Mouse (Mus musculus) layer of hippocampus, adult 2 months (tissue): ENCODE results near the gene Gnaz. TPM values are rescaled to one million over a fixed set of nuclear protein-coding genes. Genes with fewer than 3 reads are reported as not detected.

Experiments
- DNase-seq, 2 experiments: peaks; one replicate each; pipeline ENCODE4 v3.0.0; 2022; ENCODE audit warnings: low spot score in 2 of 2
- H3K27ac ChIP-seq: fragments of 200-600 bp; 2 replicates; pipeline ENCODE4 v1.8.1; 2022
- H3K4me3 ChIP-seq: fragments of 200-600 bp; 2 replicates; pipeline ENCODE4 v1.8.1; 2022; ENCODE audit warnings: mild to moderate bottlenecking
- CTCF ChIP-seq: fragments of 200-600 bp; conservative IDR thresholded peaks from 2 replicates; pipeline ENCODE4 v1.8.1; 2022; ENCODE audit warnings: antibody characterized with exemption, mild to moderate bottlenecking, moderate library complexity
- total RNA-seq, 2 experiments: library from RNA; stranded (reverse); gene quantifications; 2 replicates each; pipeline ENCODE4 v1.2.3; 2021

Gene Gnaz
- total RNA-seq, 2 experiments from 2014 or later, result 96.7 to 106 TPM

- peak overlapping the region; percentile 90 for H3K27ac ChIP-seq
- DNase-seq, result no peak
- TF ChIP-seq CTCF, result no peak
- peak overlapping the region; percentile 85 for H3K4me3 ChIP-seq
These were observed 94.6 kb downstream of the Gnaz start for GRCm38 (mm10) chr10:75061341-75062188.

DNA sequence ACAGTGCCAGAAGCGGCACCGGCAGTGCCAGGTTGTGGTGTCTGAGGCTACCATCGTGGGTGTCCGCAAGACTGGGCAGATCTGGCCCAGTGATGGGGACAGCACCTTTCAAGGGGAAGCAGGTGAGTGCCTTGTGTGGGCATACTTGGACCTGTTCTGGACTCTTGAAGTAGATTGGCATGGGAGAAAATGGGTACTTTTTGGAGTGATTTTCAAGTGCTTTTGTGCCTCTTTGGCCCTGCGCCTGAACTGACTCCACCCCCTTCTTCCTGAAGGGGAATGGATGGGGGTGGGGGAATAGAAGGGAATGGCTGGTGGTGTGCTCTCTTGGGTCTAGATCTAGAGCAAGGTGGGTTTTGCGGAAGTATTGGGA, 95.2 kb downstream of the Gnaz start:
- TF ChIP-seq CTCF, result no peak
- Histone ChIP-seq H3K27ac (peak overlapping the region; percentile 90), H3K4me3 (peak overlapping the region; percentile 85)
- DNase-seq, result no peak

DNA sequence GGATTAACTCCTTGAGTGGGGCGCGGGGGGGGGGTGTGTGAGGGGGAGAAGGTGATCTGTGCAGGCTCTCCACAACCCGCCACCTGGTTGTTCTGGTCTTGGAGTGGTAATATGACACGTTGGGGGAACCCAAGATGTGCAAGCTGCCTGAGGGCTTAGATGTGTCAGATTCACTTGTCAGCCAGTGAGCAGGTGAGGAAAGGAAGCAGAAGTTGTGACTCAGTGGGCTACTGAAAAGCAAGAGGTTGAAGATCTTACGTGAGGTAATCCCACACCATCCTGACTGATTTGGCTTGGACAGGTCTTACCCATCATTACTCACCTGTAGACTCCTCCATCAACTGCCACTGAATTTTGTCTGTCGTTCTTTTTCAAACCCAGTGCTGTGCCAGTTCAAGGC, 95.6 kb downstream of the Gnaz start:
- no peak for DNase-seq
- H3K4me3 ChIP-seq, result peak overlapping the region; percentile 85
- no peak for TF ChIP-seq CTCF
- H3K27ac ChIP-seq, result peak overlapping the region; percentile 90; the same call in 1 of the 2 replicates

GRCm38 (mm10) chr10:75063301-75063965, 96.5 kb downstream of the Gnaz start:
- DNase-seq, result no peak
- H3K4me3 ChIP-seq, result peak overlapping the region; percentile 85
- no peak for TF ChIP-seq CTCF
- peak overlapping the region; percentile 80 for H3K27ac ChIP-seq

DNA sequence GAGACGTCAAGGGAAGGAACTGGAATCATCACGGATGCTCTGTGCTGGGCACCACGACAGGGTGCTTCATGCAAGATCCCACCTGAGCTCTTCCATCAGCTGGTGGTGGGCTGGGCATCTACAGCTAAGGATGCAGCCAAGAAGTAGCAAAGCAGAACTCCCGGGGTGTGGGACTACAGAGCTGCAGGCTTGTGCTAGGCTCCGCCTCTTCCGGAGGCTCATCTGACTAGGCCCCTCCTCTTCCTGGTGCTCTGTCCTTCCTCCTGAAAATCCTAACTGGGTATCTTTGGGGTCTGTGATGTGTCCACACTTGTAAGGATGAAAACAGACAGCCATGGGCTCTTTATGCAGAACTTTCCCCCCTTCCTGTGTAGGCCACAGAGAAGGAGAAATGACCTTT, 98.7 kb downstream of the Gnaz start:
- Histone ChIP-seq H3K27ac (no peak overlapping the region), H3K4me3 (no peak overlapping the region; the same call in 1 of the 2 replicates)
- TF ChIP-seq CTCF, result no peak
- DNase-seq, result no peak

Other genes with a start within 250 kb of the Gnaz start
- under 1 TPM; 0.34 to 1.00 TPM for gene Rsph14, start 65.4 kb downstream of the Gnaz start, total RNA-seq
- gene Rab36, start 69.9 kb downstream of the Gnaz start, total RNA-seq, result 10 to 100 TPM; 33.6 to 34.6 TPM
- 100 to 1,000 TPM; 116 to 124 TPM for gene Bcr, start 93.4 kb downstream of the Gnaz start, total RNA-seq
- 10 to 100 TPM; 43.4 to 48.3 TPM for gene Specc1l, start 244.9 kb downstream of the Gnaz start, total RNA-seq